Mouse (Mus musculus) kidney, adult 8-10 months (tissue): ENCODE measurements around the gene Aida.
"Not testable (repeated sequence)": the region's sequence is repeated elsewhere in the genome, so short reads cannot be mapped to it uniquely, and the experiment has no call there.

Source experiments
- DNase-seq, 2 experiments: peaks; one replicate each; pipeline ENCODE4 v3.0.0; 2022

Gene Aida

GRCm38 (mm10) chr1:183296465-183296864, at the start of gene Aida:
Gene Aida (plus strand): TSS chr1:183296590.
- peak in 1 of 2 experiments; percentile 23 for DNase-seq

- DNase-seq, result no peak
These were observed 48.2 kb upstream of the Aida start for GRCm38 (mm10) chr1:183248144-183248543.

GRCm38 (mm10) chr1:183250612-183251011, 45.8 kb upstream of the Aida start:
- no peak for DNase-seq

- no peak for DNase-seq
These were observed 44.6 kb upstream of the Aida start for GRCm38 (mm10) chr1:183251818-183252217.

- DNase-seq, result no peak
These were observed 43.8 kb upstream of the Aida start for GRCm38 (mm10) chr1:183252574-183252973.

- DNase-seq, result no peak
These were observed 32.0 kb upstream of the Aida start for GRCm38 (mm10) chr1:183264145-183265008.

GRCm38 (mm10) chr1:183265921-183266467, 30.4 kb upstream of the Aida start:
- no peak for DNase-seq

- no peak for DNase-seq
These were observed 28.7 kb upstream of the Aida start for GRCm38 (mm10) chr1:183267666-183268065.

- no peak for DNase-seq
These were observed 23.2 kb upstream of the Aida start for GRCm38 (mm10) chr1:183272867-183273818.

- DNase-seq, result peak; percentile 66 to 73
These were observed 22.0 kb upstream of the Aida start for GRCm38 (mm10) chr1:183274385-183274784.

GRCm38 (mm10) chr1:183275763-183276162, 20.6 kb upstream of the Aida start:
- DNase-seq, result no peak

- DNase-seq, result no peak
These were observed 8.0 kb upstream of the Aida start for GRCm38 (mm10) chr1:183288351-183288750.

- DNase-seq, result no peak
These were observed 6.8 kb upstream of the Aida start for GRCm38 (mm10) chr1:183289576-183289975.

- peak; percentile 92 to 94 for DNase-seq
These were observed 540 bp downstream of the Aida start, which contains the start of gene Brox for GRCm38 (mm10) chr1:183296877-183297383. Gene Brox (minus strand): TSS chr1:183297269.

- DNase-seq, result no peak
These were observed 1.1 kb downstream of the Aida start for GRCm38 (mm10) chr1:183297473-183297885.

GRCm38 (mm10) chr1:183297886-183298489, 1.6 kb downstream of the Aida start:
- DNase-seq, result peak; percentile 26 to 31

GRCm38 (mm10) chr1:183299161-183299560, 2.8 kb downstream of the Aida start:
- peak; percentile 94 to 95 for DNase-seq

GRCm38 (mm10) chr1:183307555-183307954, 11.2 kb downstream of the Aida start:
- no peak for DNase-seq

- DNase-seq, result no peak
These were observed 12.1 kb downstream of the Aida start for GRCm38 (mm10) chr1:183308476-183308875.

- not testable (repeated sequence) for DNase-seq
These were observed 13.2 kb downstream of the Aida start for GRCm38 (mm10) chr1:183309601-183310000.

GRCm38 (mm10) chr1:183312076-183312475, 15.7 kb downstream of the Aida start:
- no peak for DNase-seq

- DNase-seq, result peak in 1 of 2 experiments; percentile 12
These were observed 19.4 kb downstream of the Aida start for GRCm38 (mm10) chr1:183315783-183316182.
